Mouse (Mus musculus) adrenal gland, adult (tissue): ENCODE results near the gene Gnat1.
A peak's percentile ranks its signal among the peaks of the same experiment; 100 is the strongest.

ENCODE experiments used
- DNase-seq, 2 experiments: peaks; one replicate each; pipeline ENCODE4 v3.0.0; 2022 to 2023; ENCODE audit warnings: low spot score in 1 of 2; ENCODE audit not compliant: inconsistent age in 2 of 2

The Gnat1 gene

GRCm38 (mm10) chr9:107679501-107679900 lies at the start of gene Gnat1:
Gene Gnat1 (minus strand): TSS chr9:107679712.
- no peak for DNase-seq

GRCm38 (mm10) chr9:107728919-107729670 lies 49.6 kb upstream of the Gnat1 start:
- DNase-seq = no peak

- no peak for DNase-seq
Observed at GRCm38 (mm10) chr9:107727041-107727440, 47.5 kb upstream of the Gnat1 start.

- DNase-seq = peak; percentile 26 to 81
Observed at GRCm38 (mm10) chr9:107724796-107725195, 45.3 kb upstream of the Gnat1 start.

- DNase-seq = peak; percentile 79 to 91
Observed at GRCm38 (mm10) chr9:107723794-107724531, 44.5 kb upstream of the Gnat1 start.

GRCm38 (mm10) chr9:107723292-107723691 lies 43.8 kb upstream of the Gnat1 start:
- DNase-seq = no peak

GRCm38 (mm10) chr9:107718781-107719540 lies 39.4 kb upstream of the Gnat1 start:
- no peak for DNase-seq

- DNase-seq = no peak
Observed at GRCm38 (mm10) chr9:107716951-107717350, 37.4 kb upstream of the Gnat1 start.

GRCm38 (mm10) chr9:107715632-107716031 lies 36.1 kb upstream of the Gnat1 start:
- DNase-seq = no peak

GRCm38 (mm10) chr9:107714221-107714952 lies 34.9 kb upstream of the Gnat1 start:
- DNase-seq = peak in 1 of 2 experiments; percentile 67

GRCm38 (mm10) chr9:107709697-107710483 lies 30.4 kb upstream of the Gnat1 start, which contains the start of gene Sema3f:
Gene Sema3f (minus strand): TSS chr9:107710475.
- peak; percentile 89 to 94 for DNase-seq

GRCm38 (mm10) chr9:107709096-107709696 lies 29.7 kb upstream of the Gnat1 start:
- peak; percentile 38 to 65 for DNase-seq

GRCm38 (mm10) chr9:107708439-107709095 lies 29.1 kb upstream of the Gnat1 start:
- DNase-seq = no peak

- peak in 1 of 2 experiments; percentile 48 for DNase-seq
Observed at GRCm38 (mm10) chr9:107707701-107708438, 28.4 kb upstream of the Gnat1 start.

- DNase-seq = no peak
Observed at GRCm38 (mm10) chr9:107706781-107707211, 27.3 kb upstream of the Gnat1 start.

GRCm38 (mm10) chr9:107703337-107704122 lies 24.0 kb upstream of the Gnat1 start:
- DNase-seq = no peak

- DNase-seq = no peak
Observed at GRCm38 (mm10) chr9:107702606-107703185, 23.2 kb upstream of the Gnat1 start.
